Mouse (Mus musculus): ENCODE data around the gene Zfp709.
"Not testable (repeated sequence)": the region's sequence is repeated elsewhere in the genome, so short reads cannot be mapped to it uniquely, and the experiment has no call there.

Gene Zfp709

DNA sequence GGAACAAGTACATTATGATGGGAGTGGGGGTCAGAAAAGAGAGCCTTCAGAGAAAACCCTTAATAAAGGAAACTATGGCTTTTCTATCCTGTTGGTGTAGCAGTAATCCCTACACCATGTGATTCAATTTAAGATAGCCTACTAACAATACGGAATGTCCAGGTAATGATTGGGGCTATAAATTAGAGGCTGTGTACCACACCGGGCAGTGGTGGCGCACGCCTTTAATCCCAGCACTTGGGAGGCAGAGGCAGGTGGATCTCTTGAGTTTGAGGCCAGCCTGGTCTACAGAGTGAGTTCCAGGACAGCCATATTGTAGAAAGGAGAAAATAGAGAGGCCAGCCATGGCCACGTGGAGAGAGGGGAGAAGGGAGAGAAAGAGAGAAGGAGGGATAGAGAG lies 44.0 kb downstream of the Zfp709 start:
- no peak for DNase-seq (ENCODE audit: low spot score in 2 of 2)

DNA sequence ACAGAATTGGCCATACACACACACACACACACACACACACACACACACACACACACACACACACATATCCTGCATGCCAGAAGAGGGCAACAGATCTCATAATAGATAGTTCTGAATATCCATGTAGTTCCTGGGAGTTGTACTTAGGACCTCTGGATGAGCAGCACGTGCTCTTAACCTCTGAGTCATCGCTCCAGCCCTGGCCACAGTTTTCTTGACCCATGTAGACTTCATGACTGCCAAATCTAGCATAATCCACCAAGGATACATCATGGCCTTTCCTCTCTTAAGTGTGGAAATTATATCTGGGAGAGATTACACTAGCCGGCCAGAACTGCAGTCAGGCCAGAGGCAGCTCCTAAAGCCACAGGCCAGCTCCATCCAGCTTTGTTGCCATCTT lies 44.7 kb downstream of the Zfp709 start:
- no peak for DNase-seq (ENCODE audit: low spot score in 2 of 2)

DNA sequence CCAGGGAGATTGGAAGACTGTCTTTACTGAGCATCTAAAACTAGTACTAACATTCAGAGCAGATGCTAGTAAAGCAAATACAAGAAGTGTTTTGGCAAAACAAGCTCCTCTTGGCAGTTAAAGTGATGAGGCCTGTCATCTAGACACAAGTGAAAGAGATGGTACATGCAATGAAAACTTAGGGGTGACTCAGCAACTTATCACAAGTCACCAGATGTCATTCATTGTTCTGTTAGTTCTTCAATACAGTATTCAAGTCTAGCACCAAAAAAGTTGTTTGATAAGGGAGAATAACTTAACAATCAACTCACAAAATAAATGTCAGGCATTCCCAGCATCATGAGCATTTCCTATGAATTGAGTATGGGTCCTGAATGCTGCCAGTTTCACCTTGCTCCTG lies 46.0 kb downstream of the Zfp709 start:
- no peak for DNase-seq (ENCODE audit: low spot score in 2 of 2)

DNA sequence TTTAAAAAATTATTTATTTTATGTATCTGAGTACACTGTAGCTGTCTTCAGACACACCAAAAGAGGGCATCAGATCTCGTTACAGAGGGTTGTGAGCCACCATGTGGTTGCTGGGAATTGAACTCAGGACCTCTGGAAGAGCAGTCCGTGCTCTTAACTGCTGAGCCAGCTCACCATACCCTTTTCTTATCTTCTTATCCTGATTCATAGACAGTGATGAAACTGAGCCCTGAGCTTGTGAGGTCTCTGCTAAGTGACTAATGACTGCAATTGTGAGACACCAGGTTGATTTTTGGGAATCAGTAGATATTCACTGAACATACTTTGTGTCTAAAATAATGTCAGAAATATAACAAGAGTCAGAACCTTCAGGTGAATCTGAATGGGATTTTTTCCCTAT lies 56.2 kb downstream of the Zfp709 start:
- not testable (repeated sequence) for DNase-seq (ENCODE audit: low spot score in 2 of 2)

DNA sequence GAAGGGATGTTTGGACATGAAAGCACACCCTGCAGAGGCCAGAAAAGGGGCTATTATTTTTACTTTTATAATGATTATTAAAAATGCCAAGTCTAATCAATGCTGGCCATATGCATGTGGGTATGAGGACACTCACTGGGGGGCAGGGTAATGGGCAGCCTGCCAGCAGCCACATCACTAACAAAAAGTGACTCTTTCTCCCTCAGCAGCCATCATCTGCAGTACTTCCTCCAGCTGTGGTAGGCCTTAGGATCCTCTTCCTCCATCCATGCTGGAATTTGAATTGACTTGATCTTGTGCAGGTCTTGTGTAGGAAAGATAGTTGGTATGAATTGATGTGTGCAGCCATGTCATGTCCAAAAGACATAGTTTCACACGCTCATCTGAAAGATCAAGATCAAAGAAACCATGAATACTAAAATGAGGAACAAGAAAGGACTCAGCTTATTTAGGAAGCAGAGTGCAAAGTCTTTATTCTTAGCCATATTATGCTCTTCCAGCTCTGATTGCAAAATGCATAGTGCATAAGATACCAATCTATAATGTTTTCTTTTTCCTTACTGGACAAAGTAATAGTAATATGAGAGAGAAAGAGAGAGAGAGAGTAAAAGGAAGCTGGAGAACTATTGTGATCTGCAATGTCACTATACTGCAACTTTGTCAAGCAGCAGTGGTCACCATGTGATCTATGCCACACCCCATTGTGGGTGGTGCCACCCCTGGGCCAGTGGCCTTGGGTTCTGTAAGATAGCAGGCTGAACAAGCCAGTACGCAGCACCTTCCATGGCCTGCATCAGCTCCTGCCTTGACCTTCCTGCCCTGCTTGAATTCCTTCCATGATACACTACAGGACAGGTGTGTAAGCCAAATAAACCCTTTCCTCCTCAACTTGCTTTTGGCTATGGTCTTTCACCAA lies 58.7 kb downstream of the Zfp709 start:
- DNase-seq (ENCODE audit: low spot score in 2 of 2): no peak

DNA sequence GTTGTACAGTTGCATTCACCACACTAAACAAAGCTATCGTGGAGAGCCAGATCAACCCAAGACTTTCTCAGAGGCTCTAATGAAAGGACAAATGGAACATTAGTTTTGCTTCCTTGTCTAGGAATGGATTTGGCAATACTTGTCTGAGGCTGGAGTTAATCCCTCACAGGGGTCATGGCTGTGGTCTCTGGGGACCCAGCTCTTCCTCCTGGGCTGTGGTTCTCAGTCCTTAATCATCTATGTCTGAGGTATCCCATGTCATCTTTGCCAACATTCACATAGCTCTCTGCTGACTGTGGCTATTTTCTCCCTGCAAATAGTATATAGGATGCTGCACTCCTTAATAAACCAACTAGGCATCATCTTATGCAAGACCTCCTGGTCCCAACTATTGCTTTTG lies 60.0 kb downstream of the Zfp709 start:
- no peak for DNase-seq (ENCODE audit: low spot score in 2 of 2)
